In the genomic region with DNA sequence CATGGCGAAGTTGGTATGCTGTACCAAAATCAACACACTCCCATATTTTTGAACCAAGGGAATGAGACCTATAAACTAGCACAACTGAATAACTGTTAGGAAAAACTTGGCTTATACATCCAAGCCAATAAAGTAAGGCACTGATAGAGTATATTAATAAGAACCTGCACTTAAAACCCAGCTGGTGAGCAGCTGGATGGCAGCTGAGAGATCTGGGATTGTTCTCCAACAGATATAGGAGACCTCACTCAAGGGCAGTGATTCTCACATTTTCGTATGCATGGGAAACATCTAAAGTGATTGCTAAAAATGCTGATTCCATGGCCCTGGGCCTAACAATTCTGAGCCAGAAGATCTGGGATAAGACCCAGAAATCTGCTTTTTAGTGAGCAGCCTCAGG, we compare ENCODE assay signal across 25 mouse cellular contexts.
"Had no signal": no experiment of that assay in that cellular context is flagged by ENCODE, and none has a peak within 500 bp of the region (broad histone marks: within the 10 kb centered on the region; RNA-seq: fewer than 3 reads in every experiment).

No protein-coding gene starts in this region.

- H3K4me2 ChIP-seq: heart, embryonic 12.5 days; hindbrain, embryonic 12.5 days; hindbrain, embryonic 14.5 days; intestine, embryonic 15.5 days; liver, embryonic 11.5 days; liver, embryonic 13.5 days had no signal

- H3K9me3 ChIP-seq: heart, embryonic 10.5 days; hindbrain, embryonic 10.5 days; hindbrain, embryonic 12.5 days; intestine, embryonic 15.5 days; liver, embryonic 13.5 days had no signal

- DNase-seq: gastrocnemius, adult 2 months; gastrocnemius, postnatal 10 days; gastrocnemius, postnatal 25 days; heart, adult 18-20 months; heart, postnatal 10 days; heart, postnatal 4 days; kidney, adult 18-20 months; kidney, adult 8-10 months; kidney, postnatal 10 days; kidney, postnatal 25 days; kidney, postnatal 4 days; liver; liver, embryonic 13.5 days had no signal

- H3K27me3 ChIP-seq: heart, embryonic 12.5 days; hindbrain, embryonic 12.5 days; intestine, embryonic 15.5 days; liver, embryonic 13.5 days had no signal

- H3K4me1 ChIP-seq: heart, embryonic 10.5 days; heart, embryonic 12.5 days; hindbrain, embryonic 10.5 days; hindbrain, embryonic 12.5 days; intestine, embryonic 15.5 days; liver, embryonic 13.5 days had no signal

- H3K4me3 ChIP-seq: gastrocnemius, adult 2 months; heart, embryonic 10.5 days; heart, embryonic 12.5 days; hindbrain, embryonic 10.5 days; hindbrain, embryonic 12.5 days; intestine, embryonic 15.5 days; layer of hippocampus, adult 2 months; left cerebral cortex, adult 2 months; liver, embryonic 13.5 days had no signal

- H3K27ac ChIP-seq: gastrocnemius, adult 2 months; heart, embryonic 10.5 days; hindbrain, embryonic 10.5 days; hindbrain, embryonic 12.5 days; hindbrain, embryonic 14.5 days; intestine, embryonic 15.5 days; layer of hippocampus, adult 2 months; left cerebral cortex, adult 2 months; liver, embryonic 13.5 days had no signal

- ATAC-seq: hindbrain, embryonic 16.5 days; inflammation-experienced regulatory T-cells, adult 6 months; intestine, embryonic 15.5 days; intestine, postnatal 0 days had no signal

- H3K36me3 ChIP-seq: heart, embryonic 10.5 days; heart, embryonic 12.5 days; hindbrain, embryonic 10.5 days; hindbrain, embryonic 12.5 days; intestine, embryonic 15.5 days; liver, embryonic 13.5 days had no signal

- H3K9ac ChIP-seq: heart, embryonic 12.5 days; hindbrain, embryonic 12.5 days; hindbrain, embryonic 14.5 days; intestine, embryonic 15.5 days; liver, embryonic 13.5 days had no signal
